Mouse (Mus musculus): ENCODE measurements at regions not wholly inside any gene's neighbourhood (a gene's known extent, or its start where the extent isn't known, plus 50 kb on each side); places are given as distances from the start of the nearest gene placed in this dataset.

- no peak for DNase-seq
Measured at GRCm38 (mm10) chrX:77433811-77434192, 77.0 kb upstream of the Tbl1x start.

GRCm38 (mm10) chrX:77443852-77444492, 66.8 kb upstream of the Tbl1x start:
- no peak for DNase-seq

- DNase-seq, result no peak
Measured at GRCm38 (mm10) chrX:77446755-77447154, 64.1 kb upstream of the Tbl1x start.

GRCm38 (mm10) chrX:77451977-77452675, 58.7 kb upstream of the Tbl1x start:
- no peak for DNase-seq
